Mouse (Mus musculus) layer of hippocampus, adult 2 months (tissue): ENCODE measurements at regions not wholly inside any gene's neighbourhood (a gene's known extent, or its start where the extent isn't known, plus 50 kb on each side); places are given as distances from the start of the nearest gene placed in this dataset.

ENCODE experiments used
- DNase-seq, 2 experiments: peaks; one replicate each; pipeline ENCODE4 v3.0.0; 2022; ENCODE audit warnings: low spot score in 2 of 2
- H3K27ac ChIP-seq: fragments of 200-600 bp; 2 replicates; pipeline ENCODE4 v1.8.1; 2022
- H3K4me3 ChIP-seq: fragments of 200-600 bp; 2 replicates; pipeline ENCODE4 v1.8.1; 2022; ENCODE audit warnings: mild to moderate bottlenecking
- CTCF ChIP-seq: fragments of 200-600 bp; conservative IDR thresholded peaks from 2 replicates; pipeline ENCODE4 v1.8.1; 2022; ENCODE audit warnings: antibody characterized with exemption, mild to moderate bottlenecking, moderate library complexity

DNA sequence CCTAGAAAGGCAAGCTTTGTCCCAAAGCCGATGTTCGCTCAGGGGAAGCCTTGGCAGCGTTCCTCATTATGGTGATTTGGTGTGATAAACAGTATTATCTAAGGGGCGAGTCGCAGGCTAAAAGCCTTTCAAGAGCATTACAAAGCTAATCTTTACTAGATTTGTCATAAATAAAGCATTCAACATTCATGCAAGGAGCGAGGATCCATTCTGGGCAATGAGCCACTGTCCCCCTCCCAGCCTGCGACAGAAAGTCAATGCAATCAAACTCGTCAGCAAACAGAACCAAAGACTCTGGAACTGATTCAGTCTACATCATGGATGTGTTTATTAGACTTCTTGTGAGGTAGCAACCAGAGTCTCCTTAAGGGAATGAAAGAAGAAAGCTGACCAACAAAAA is 395.3 kb downstream of the Gpam start:
- TF ChIP-seq CTCF, result no peak
- Histone ChIP-seq H3K27ac (no peak overlapping the region), H3K4me3 (no peak overlapping the region)
- no peak for DNase-seq

DNA sequence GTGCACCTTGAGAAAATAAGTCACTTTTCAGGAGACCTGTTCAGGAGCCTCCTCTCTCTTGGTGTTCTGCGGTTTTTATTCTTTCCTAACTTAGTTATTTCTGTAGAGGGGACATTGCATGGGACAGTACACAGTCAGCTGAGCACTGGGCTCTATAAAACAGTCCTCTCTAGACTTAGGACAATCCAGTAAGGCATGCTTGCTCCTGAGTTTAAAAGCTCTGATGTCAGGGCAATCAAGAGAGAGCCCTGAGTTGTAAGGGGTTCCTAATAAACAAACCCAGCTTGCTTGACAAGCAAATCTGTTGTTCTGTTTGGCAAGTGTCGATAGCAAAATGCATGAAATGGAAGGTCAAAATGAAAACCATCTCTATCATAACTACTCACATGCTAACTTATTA is 395.7 kb downstream of the Gpam start:
- no peak for DNase-seq
- TF ChIP-seq CTCF, result no peak
- Histone ChIP-seq H3K27ac (no peak overlapping the region), H3K4me3 (no peak overlapping the region)

DNA sequence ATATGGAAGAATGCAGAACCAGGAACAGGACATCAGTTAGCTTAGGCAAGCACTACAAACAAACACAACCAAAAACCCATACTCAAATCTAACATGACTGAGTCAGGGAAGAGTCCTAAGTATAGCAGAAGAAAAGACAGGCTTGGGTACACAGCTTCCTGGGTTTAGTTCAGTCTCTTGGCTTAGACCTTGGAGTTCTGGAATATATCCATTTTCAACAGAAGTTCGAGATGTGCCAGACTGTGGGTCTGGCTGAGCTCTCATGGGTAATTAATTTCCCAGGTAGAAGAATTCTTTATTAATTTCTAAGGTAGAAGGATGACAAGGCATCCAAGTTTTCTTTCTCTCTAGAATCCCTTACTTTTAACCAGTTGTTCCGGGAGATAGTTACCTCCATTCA is 396.2 kb downstream of the Gpam start:
- no peak overlapping the region for H3K27ac ChIP-seq
- H3K4me3 ChIP-seq, result no peak overlapping the region
- no peak for TF ChIP-seq CTCF
- no peak for DNase-seq

DNA sequence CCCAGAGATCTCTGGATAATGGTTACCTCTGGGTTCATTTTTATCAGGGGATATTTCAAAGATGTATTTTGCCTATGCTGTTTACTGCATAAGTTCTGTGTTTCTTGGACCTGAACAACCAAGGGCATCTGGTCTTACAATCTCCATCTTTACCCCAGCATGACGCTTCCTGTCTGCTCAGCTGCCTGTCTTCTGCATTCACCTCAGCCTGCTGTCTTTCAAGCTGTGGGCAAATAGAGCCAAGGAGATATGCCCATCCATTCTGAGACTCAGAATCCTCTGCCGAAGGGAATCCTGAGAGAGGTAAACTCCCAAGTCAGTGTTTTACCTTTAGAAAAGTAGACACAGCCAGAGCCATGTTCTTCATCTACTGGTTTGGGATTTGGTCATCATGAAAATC is 396.7 kb downstream of the Gpam start:
- H3K4me3 ChIP-seq, result no peak overlapping the region
- no peak overlapping the region for H3K27ac ChIP-seq
- no peak for DNase-seq
- no peak for TF ChIP-seq CTCF

DNA sequence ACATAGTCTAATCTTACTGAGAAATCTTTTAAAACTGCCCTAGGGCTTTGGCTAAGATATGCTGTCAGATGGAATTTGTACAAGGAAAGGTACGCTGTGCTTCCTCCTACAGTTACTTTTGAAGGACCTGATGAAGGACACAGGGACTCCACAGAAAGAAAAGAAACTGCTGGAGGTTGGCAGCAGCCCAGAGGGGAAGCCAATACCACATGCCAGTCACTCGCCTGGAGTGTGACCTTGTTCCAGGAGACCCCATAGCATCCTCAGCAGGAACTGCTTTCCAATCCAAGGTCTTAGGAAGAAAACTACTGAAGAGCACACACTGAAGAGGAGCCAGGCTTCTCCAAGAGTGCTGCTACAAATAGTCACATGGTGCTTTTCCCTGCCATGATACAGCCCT is 404.9 kb downstream of the Gpam start:
- no peak for TF ChIP-seq CTCF
- no peak for DNase-seq
- Histone ChIP-seq H3K27ac (no peak overlapping the region), H3K4me3 (no peak overlapping the region)

DNA sequence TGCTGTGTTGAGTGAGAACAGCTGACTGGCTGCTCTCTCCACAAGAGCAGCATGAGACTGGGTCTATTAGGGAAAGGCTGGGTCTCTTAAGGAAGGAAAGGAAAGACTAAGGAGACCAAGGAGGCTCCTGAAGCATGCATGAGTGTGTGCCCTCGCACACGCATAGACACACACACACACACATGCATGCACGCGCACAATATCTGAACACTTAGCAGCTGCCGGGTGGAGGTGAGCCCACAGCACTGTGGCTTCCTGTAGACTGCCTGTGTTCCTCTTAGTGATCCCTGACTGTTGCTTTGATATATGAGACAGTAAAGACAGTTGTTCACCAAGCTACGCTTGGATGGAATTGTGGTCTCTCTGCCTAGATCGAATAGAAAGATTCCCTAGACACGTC is 429.6 kb downstream of the Gpam start:
- no peak overlapping the region for H3K4me3 ChIP-seq
- DNase-seq, result no peak
- no peak overlapping the region for H3K27ac ChIP-seq
- no peak for TF ChIP-seq CTCF

DNA sequence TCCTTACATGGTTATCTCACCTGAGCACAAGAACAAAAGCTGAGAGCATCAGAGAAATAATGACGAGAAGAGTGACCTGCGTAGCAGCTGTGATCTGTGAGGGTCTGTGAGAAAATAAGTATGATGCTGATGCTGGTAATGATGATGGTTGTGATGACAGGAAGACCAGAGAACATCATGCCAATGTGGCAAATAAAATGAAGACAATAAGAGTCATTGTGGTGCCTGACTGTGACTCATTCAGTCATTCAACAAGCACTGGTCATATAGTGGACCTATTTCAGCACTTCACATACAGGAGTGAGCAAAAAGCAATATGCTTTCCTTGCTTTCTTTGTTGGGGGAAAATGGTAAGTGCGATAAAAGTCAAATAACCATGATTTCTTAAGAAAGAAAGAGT is 433.3 kb downstream of the Gpam start:
- Histone ChIP-seq H3K4me3 (no peak overlapping the region), H3K27ac (no peak overlapping the region)
- no peak for TF ChIP-seq CTCF
- no peak for DNase-seq

DNA sequence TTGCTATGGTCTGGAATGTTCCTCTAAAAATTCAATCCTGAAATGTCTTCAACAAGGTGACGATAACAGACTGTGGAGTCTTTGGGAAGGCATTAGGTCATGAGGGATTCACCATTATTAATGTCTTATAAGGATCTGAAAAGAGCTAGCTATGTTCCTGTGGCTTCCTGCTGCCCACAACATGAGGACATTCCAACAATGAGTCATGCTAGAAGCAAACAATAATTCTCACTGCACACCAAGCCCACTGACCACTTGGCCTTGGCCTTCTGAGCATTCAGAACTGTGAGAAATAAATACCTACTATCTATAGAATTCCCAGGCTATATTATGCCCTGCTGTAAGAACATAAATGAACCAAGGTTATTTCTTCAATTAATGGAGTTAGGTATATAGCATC is 433.9 kb downstream of the Gpam start:
- no peak for DNase-seq
- TF ChIP-seq CTCF, result no peak
- Histone ChIP-seq H3K27ac (no peak overlapping the region), H3K4me3 (no peak overlapping the region)

DNA sequence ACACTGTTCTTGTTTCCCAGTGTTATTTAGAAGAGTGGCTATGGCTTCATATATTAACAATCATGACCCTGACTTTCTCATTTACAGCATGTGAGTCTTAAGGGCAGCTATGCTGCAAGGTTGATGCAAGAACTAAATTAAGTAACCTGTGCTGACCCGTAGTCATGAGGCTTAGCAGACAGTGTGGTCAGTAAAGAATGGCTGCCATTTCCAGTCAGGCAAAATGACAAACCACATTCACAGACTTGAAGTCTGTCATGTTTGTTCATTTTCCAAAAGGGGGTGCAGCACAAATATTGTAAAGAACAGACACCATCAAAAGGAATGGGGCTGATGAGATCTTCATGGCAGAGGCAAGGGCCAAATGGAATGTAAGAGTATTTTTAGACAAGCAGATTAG is 435.2 kb downstream of the Gpam start:
- TF ChIP-seq CTCF, result no peak
- Histone ChIP-seq H3K27ac (no peak overlapping the region), H3K4me3 (no peak overlapping the region)
- no peak for DNase-seq

DNA sequence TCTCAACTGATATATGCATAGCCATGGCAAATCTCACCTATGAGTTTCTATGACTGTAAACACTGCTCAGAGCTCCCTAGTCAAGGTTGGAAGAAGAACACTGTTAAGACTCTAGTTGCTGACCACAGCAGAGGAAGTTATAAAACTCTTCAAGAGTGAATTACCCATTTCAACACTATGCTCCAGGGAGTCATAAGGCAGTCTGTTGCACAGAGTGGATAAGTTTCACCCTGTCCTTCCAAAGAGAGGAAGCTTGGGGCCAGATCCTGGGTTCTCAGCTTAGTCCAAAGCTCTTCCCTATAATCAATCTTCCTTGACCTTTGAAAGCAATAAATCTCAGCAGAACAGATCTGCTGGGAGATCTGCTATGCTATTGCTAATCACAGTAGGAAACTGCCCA is 438.4 kb downstream of the Gpam start:
- no peak for TF ChIP-seq CTCF
- DNase-seq, result no peak
- Histone ChIP-seq H3K4me3 (no peak overlapping the region), H3K27ac (no peak overlapping the region)

DNA sequence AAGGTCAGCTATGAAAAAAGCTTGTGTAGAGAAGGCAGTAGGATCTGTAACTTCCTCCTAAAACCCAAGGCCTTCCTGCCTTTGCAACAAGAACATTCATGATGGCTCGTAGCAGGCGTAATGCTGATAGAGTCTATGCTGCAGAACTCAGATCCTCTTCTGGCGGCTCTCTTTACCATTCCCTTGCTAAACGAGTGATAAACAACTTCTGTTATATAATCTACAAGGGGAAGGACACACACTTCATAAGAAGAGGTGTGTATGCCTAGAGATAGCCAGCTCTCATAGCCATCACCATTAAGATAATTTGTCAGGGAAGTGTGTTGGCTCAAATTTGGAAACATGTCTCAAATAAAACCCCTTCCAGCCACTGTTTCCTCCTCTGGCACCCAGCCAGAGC is 441.9 kb downstream of the Gpam start:
- no peak overlapping the region for H3K27ac ChIP-seq
- no peak overlapping the region for H3K4me3 ChIP-seq
- DNase-seq, result no peak
- no peak for TF ChIP-seq CTCF
